Mouse (Mus musculus): ENCODE data around the gene Cav1. TPM values are rescaled to one million over a fixed set of nuclear protein-coding genes. Genes with fewer than 3 reads are reported as not detected.
A peak's percentile ranks its signal among the peaks of the same experiment; 100 is the strongest.

Cav1 gene
- 304 and 345 TPM in 2 replicates for polyA plus RNA-seq (2015; fragmentation: Nextera tagmentation; extraction: Ambion mirVana)

DNA sequence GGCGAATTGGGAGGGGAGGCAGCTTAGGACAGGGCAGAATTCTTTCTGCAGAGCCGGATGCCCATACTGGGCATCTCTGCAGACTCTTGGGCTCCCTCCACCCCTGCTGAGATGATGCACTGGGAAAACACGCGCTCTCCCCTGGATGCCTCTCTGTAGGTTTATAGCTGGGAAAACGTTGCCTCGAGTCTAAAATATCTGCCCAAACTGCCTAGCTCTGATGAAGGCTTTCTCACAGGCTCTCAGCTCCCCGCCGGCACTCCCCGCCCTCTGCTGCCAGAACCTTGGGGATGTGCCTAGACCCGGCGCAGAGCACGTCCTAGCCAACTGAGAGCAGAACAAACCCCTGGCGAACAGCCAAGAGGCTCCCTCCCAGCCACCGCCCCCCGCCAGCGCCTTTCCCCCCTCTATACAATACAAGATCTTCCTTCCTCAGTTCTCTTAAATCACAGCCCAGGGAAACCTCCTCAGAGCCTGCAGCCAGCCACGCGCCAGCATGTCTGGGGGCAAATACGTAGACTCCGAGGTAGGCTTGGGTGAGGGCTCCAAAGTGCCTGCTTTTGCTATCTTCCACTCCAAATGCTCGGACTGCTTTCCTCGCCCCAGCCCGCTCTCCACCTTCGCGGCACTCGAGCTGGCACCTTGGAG lies at the start of gene Cav1:
Gene Cav1, plus strand, starts transcription at position 382 of the 648 bp plus-strand sequence.
- WGBS: under 1% methylated on average over 26 of the region's 26 CpGs
- Histone ChIP-seq H3K9ac (peak within 1 kb of the TSS; percentile 26), H3K9me3 (no peaks in the 10 kb centered on the region), H3K36me3 (no peaks in the 10 kb centered on the region), H3K4me1 (peaks cover 9% of the 10 kb centered on the region), H3K4me3 (replicated peaks) (peak within 1 kb of the TSS; percentile 56), H3K4me2 (peak within 1 kb of the TSS; percentile 92), H3K27me3 (replicated peaks) (0 out of 2 replicates have a peak, but pooled peaks cover 5% of the 10 kb centered on the region), H3K27ac (peak within 1 kb of the TSS; percentile 93)
- peak; percentile 88 for ATAC-seq (ENCODE audit: insufficient read depth, low FRiP score, low read depth)

DNA sequence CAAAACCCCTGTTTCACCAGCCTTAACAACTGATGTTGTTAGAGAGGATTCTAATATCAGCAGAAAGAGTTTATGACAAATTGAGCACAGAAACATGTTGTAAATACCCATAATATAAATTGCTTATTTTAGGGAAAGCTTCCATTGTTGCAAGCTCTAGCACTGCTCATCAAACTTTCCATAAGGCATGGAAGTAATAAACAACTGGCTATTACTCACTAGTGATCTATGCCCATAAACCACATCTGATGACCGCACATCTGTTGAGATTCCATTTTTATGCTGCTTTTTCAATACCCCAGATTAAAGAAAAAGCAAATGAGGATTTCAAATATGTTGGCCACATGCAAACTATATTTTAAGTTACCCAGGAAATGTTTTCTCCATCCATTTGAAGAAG lies 48.0 kb upstream of the Cav1 start:
- Histone ChIP-seq H3K4me1 (no peaks in the 10 kb centered on the region), H3K36me3 (no peaks in the 10 kb centered on the region), H3K27ac (no peak overlapping the region), H3K9me3 (no peaks in the 10 kb centered on the region), H3K27me3 (replicated peaks) (no peaks in the 10 kb centered on the region), H3K4me3 (replicated peaks) (no peak overlapping the region), H3K9ac (no peak overlapping the region), H3K4me2 (no peak overlapping the region)
- no peak for ATAC-seq (ENCODE audit: insufficient read depth, low FRiP score, low read depth)
- WGBS: 63% methylated on average over 1 of the region's 1 CpGs

DNA sequence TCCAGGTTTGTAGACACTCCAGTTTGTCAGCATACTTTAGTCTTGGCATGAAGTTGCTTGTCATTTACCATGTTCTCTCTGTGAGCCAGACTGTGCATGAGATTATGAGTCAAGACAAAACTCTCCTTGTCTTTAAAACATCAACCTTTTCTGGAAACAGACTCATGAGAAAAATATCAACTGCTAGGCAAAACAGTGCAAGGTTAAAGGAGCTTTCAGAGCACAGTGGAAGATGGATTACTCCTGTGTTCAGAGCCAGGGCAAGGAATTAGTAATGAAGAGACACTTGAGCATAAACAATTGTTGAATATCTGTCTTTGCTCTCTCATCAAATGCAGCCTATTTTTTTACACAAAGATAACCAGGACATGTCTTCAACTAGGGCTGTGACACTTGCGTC lies 47.2 kb upstream of the Cav1 start:
- ATAC-seq (ENCODE audit: insufficient read depth, low FRiP score, low read depth): no peak
- no peaks in the 10 kb centered on the region for H3K9me3 ChIP-seq
- 82% methylated on average over 1 of the region's 1 CpGs for WGBS
- H3K9ac ChIP-seq: no peak overlapping the region
- no peak overlapping the region for H3K27ac ChIP-seq
- H3K4me2 ChIP-seq: no peak overlapping the region
- no peaks in the 10 kb centered on the region for H3K4me1 ChIP-seq
- H3K27me3 ChIP-seq (replicated peaks): no peaks in the 10 kb centered on the region
- no peaks in the 10 kb centered on the region for H3K36me3 ChIP-seq
- H3K4me3 ChIP-seq (replicated peaks): no peak overlapping the region

DNA sequence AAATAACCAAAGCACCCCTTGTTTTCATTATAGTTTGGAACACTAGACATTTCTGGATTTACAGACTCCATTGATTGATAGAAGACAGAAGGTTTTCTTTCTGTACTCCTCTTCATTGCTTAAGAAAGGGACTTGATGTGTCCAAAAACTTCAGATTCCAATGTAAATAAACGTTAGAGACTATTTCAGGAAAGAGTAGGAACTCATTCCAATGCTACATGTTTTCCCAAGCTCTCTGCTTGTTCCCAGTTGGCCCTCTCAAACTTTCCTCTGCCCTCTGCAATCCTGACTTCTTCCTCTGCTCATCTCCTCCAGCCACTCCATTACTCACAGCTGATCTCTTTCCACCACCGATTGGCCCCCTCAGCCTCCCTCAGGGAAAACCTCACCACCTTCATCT lies 43.3 kb upstream of the Cav1 start:
- H3K27ac ChIP-seq: no peak overlapping the region
- no peak overlapping the region for H3K4me3 ChIP-seq (replicated peaks)
- no peaks in the 10 kb centered on the region for H3K36me3 ChIP-seq
- no peaks in the 10 kb centered on the region for H3K9me3 ChIP-seq
- 41% methylated on average over 2 of the region's 2 CpGs for WGBS
- no peak overlapping the region for H3K9ac ChIP-seq
- no peak for ATAC-seq (ENCODE audit: insufficient read depth, low FRiP score, low read depth)
- H3K4me1 ChIP-seq: no peaks in the 10 kb centered on the region
- H3K4me2 ChIP-seq: no peak overlapping the region
- H3K27me3 ChIP-seq (replicated peaks): no peaks in the 10 kb centered on the region

DNA sequence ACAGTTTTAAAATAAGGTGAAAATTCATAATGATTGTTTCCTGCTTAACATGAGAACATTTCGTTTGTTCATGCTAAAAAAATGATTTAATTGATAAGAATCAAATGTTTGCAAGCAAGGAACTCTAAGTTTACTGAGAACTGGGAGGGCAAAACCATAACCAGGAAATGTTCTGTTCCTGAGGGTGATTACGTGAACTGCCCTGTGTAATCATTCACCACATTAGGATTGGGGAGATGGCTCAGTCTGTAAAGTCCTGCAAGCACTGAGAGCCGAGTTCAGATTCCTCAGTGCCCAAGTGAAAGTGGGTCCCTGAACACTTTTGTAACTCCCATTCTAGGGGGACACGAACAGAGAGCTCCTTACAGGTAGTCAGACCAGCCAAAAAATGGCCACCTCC lies 41.1 kb upstream of the Cav1 start:
- no peak for ATAC-seq (ENCODE audit: insufficient read depth, low FRiP score, low read depth)
- Histone ChIP-seq H3K27ac (0 out of 2 replicates have a peak overlapping the region, but pooled peaks have one; percentile 13), H3K36me3 (no peaks in the 10 kb centered on the region), H3K4me2 (no peak overlapping the region), H3K9ac (no peak overlapping the region), H3K9me3 (no peaks in the 10 kb centered on the region), H3K27me3 (replicated peaks) (no peaks in the 10 kb centered on the region), H3K4me1 (no peaks in the 10 kb centered on the region), H3K4me3 (replicated peaks) (no peak overlapping the region)
- WGBS: 66% methylated on average over 4 of the region's 4 CpGs

DNA sequence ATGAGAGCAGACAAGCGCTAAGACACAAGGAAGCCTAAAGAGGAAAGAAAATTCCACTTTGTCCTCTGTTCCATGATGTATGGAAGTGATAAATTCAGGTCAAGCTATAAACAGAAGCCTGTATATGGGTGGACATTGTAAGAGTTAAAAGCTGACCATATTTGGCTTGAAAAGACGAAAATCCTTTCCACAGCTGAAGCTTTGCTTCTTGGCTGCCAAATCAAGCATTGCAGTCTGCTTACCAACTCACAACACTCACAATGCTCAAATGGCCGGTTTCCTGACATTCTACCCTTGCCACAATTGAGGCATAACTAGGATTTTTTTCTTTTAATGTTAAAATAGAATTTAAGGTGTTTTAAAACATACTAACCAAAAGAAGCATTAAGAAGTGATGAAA lies 39.7 kb upstream of the Cav1 start:
- Histone ChIP-seq H3K36me3 (no peaks in the 10 kb centered on the region), H3K4me2 (no peak overlapping the region), H3K9me3 (no peaks in the 10 kb centered on the region), H3K9ac (no peak overlapping the region), H3K27ac (peak overlapping the region; percentile 53), H3K4me1 (no peaks in the 10 kb centered on the region), H3K27me3 (replicated peaks) (no peaks in the 10 kb centered on the region), H3K4me3 (replicated peaks) (no peak overlapping the region)
- ATAC-seq (ENCODE audit: insufficient read depth, low FRiP score, low read depth): no peak
- 44% methylated on average over 3 of the region's 3 CpGs for WGBS

DNA sequence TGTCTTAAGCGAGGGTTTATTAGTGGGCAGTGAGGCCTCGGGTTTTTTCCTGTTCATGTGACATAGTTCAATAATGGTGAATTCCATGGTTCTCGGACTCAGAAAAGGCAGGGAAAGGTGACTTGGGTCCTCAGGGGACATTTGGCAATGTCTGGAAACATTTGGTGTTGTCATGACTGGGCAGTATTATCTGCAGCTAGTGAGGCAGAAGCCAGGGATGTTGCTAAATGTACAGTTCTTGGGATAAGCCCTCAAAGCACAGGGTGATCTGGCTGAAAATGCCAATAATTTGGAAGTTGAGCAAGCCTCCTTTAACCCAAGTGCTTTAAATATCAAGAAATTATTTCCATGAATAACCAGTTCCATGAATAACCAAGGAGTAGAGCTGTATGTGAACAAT lies 27.8 kb upstream of the Cav1 start:
- Histone ChIP-seq H3K4me2 (no peak overlapping the region), H3K4me1 (no peaks in the 10 kb centered on the region), H3K36me3 (no peaks in the 10 kb centered on the region), H3K9me3 (no peaks in the 10 kb centered on the region), H3K9ac (no peak overlapping the region), H3K27ac (no peak overlapping the region), H3K27me3 (replicated peaks) (no peaks in the 10 kb centered on the region), H3K4me3 (replicated peaks) (no peak overlapping the region)
- WGBS: 85% methylated on average over 3 of the region's 3 CpGs
- ATAC-seq (ENCODE audit: insufficient read depth, low FRiP score, low read depth): no peak

DNA sequence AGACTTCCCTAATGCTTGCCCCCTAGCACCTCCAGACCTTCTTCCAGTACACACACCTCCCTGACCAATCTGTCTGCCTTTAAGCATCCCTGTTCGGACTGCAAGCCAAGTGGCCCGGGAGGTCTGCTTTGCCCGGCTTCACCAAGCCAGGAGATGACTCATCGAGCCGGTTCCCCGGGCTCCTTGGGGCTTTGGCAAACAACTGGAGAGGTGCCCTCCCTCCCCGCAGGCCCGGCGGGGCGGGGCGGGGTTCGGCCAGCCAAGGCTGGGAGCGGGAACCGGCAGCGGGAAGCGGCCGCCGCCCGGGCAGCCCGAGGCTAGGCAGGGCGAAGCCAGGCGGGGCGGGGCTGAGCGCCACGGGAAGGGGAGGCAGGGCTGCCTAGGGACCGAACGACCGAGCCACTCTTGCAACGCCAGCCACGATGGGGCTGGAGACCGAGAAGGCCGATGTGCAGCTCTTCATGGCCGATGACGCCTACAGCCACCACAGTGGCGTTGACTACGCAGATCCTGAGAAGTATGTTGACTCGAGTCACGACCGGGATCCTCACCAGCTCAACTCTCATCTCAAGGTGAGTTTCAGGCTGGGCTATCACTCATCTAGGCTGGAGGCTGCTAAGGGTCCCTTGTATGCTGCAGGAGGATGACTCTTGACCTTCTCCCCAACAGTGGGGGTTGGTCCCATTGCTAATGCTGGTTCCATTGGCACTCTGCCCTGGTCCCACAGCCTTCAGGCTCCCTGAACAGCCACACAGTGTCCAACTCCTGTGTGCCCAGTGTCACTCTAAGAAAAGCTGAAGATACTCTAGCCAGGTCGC lies 25.0 kb upstream of the Cav1 start, which contains the start of gene Cav2:
Gene Cav2, plus strand, starts transcription at position 247 of the 818 bp plus-strand sequence.
- peak; percentile 90 for ATAC-seq (ENCODE audit: insufficient read depth, low FRiP score, low read depth)
- H3K4me3 ChIP-seq (replicated peaks): peak within 1 kb of the TSS; percentile 46
- no peaks in the 10 kb centered on the region for H3K27me3 ChIP-seq (replicated peaks)
- peak within 1 kb of the TSS; percentile 8; the same call in 1 of the 2 replicates for H3K9ac ChIP-seq
- WGBS: 1% methylated on average over 31 of the region's 40 CpGs
- no peaks in the 10 kb centered on the region for H3K36me3 ChIP-seq
- H3K4me2 ChIP-seq: peak within 1 kb of the TSS; percentile 72
- no peaks in the 10 kb centered on the region for H3K9me3 ChIP-seq
- no peaks in the 10 kb centered on the region for H3K4me1 ChIP-seq
- H3K27ac ChIP-seq: peak within 1 kb of the TSS; percentile 89

DNA sequence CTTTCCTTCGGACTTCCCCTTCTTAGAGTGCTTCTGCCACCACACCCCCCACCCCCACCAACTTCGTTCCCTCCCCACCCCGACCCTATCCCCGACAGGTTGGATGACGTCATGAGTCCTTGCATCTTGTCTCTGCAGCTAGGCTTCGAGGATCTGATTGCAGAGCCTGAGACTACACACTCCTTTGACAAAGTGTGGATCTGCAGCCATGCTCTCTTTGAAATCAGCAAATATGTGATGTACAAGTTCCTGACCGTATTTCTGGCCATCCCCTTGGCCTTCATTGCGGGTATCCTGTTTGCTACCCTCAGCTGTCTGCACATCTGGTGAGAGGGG lies 24.4 kb upstream of the Cav1 start:
- Histone ChIP-seq H3K9ac (peak overlapping the region; percentile 8; the same call in 1 of the 2 replicates), H3K9me3 (no peaks in the 10 kb centered on the region), H3K4me2 (peak overlapping the region; percentile 72), H3K4me1 (no peaks in the 10 kb centered on the region), H3K36me3 (no peaks in the 10 kb centered on the region), H3K27ac (peak overlapping the region; percentile 89), H3K4me3 (replicated peaks) (peak overlapping the region; percentile 46), H3K27me3 (replicated peaks) (no peaks in the 10 kb centered on the region)
- ATAC-seq (ENCODE audit: insufficient read depth, low FRiP score, low read depth): no peak
- WGBS: 19% methylated on average over 8 of the region's 8 CpGs

DNA sequence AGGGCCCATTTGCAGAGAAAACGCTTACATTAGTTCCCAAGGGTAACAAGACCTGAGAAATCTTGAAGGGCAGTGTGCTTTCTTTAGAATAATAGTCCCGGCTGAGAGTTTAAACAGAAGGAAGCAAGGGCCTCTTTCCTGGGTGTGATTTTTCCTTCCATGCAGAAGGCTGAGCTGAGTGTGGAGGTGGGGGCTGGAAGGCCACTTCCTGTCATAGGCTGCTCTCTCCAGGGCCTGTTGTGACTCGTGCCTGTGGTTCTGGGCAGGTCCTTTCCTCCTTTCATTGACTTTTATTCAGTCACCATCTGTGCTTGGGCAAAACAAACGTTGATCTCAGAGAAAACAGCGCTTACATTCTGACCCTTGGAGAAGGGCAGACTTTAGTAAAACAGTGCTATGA lies 24.0 kb upstream of the Cav1 start:
- 30% methylated on average over 5 of the region's 5 CpGs for WGBS
- peak overlapping the region; percentile 72 for H3K4me2 ChIP-seq
- no peaks in the 10 kb centered on the region for H3K27me3 ChIP-seq (replicated peaks)
- ATAC-seq (ENCODE audit: insufficient read depth, low FRiP score, low read depth): no peak; the same call in 1 of the 2 replicates
- peak overlapping the region; percentile 89 for H3K27ac ChIP-seq
- H3K36me3 ChIP-seq: no peaks in the 10 kb centered on the region
- no peaks in the 10 kb centered on the region for H3K9me3 ChIP-seq
- H3K4me1 ChIP-seq: no peaks in the 10 kb centered on the region
- no peak overlapping the region for H3K9ac ChIP-seq
- peak overlapping the region; percentile 46 for H3K4me3 ChIP-seq (replicated peaks)

DNA sequence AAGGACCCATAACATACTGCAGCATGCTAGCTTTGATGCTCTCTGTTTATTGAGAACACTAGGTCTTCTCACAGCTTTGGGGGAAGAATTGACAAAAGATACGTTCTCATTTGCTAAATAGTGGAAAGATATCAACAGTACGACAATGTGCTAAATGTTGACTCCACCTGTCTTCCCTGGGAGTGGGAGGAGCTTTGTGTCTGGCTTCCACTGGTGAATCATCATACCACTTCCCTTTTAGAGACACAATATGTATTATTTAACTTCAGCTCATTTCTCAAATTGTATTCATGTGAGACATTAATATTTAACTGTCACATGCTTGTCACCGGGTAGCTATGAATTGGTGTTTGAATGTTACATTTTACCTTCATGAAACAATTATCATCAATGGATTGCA lies 22.3 kb upstream of the Cav1 start:
- H3K27me3 ChIP-seq (replicated peaks): no peaks in the 10 kb centered on the region
- no peaks in the 10 kb centered on the region for H3K36me3 ChIP-seq
- H3K9me3 ChIP-seq: no peaks in the 10 kb centered on the region
- no peak overlapping the region for H3K4me3 ChIP-seq (replicated peaks)
- no peak for ATAC-seq (ENCODE audit: insufficient read depth, low FRiP score, low read depth)
- H3K27ac ChIP-seq: no peak overlapping the region
- WGBS: 60% methylated on average over 3 of the region's 3 CpGs
- H3K9ac ChIP-seq: no peak overlapping the region
- no peaks in the 10 kb centered on the region for H3K4me1 ChIP-seq
- no peak overlapping the region for H3K4me2 ChIP-seq

DNA sequence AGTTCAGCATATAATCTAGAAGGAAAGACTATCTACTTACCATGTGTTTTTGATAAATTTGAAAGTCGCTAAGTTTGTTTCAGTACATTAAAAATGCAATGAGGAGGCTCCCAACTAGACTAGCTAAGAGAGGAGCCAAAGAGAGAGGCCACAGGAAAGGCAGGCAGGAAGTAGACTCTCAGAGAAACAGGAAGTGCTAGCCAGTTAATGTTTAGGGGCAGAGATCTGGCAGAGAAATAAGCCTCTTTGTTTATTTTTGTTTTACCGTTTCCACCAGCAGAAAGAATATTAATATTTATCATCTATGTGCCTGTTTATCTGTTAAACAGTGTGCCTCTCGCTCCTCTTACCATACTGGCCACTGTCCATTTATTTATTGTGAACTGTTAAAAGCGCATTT lies 19.8 kb upstream of the Cav1 start:
- ATAC-seq (ENCODE audit: insufficient read depth, low FRiP score, low read depth): no peak
- Histone ChIP-seq H3K4me1 (no peaks in the 10 kb centered on the region), H3K27ac (no peak overlapping the region), H3K4me2 (no peak overlapping the region), H3K9ac (no peak overlapping the region), H3K27me3 (replicated peaks) (no peaks in the 10 kb centered on the region), H3K9me3 (no peaks in the 10 kb centered on the region), H3K4me3 (replicated peaks) (no peak overlapping the region), H3K36me3 (no peaks in the 10 kb centered on the region)
- 53% methylated on average over 4 of the region's 4 CpGs for WGBS

All from stomach, embryonic 15.5 days (tissue).